Mouse (Mus musculus): ENCODE results near the gene Gucy1b2. TPM values are rescaled to one million over a fixed set of nuclear protein-coding genes. Genes with fewer than 3 reads are reported as not detected.
A peak's percentile ranks its signal among the peaks of the same experiment; 100 is the strongest.

Gucy1b2 gene
- polyA plus RNA-seq, 1 experiment: not detected

DNA sequence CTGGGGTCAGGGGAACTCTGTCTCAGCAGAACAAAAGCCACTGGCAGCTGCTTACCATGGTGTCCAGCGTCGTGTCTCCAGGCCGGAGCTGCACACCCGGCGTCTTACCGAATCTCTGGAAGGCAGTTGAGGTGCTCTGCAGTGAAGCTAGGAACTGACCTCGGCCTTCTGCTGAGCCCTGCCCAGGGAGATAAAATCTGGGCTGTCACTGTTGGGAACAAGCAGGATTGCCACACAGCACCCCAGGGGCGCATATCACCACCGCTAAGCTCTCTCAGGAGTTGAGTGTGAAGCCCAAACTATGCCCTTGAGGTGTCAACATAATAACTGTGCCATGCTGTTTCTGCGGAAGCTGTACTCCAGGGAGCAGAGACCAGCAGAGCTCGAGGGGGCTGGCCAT is 2.8 kb downstream of the Gucy1b2 start:
- Histone ChIP-seq H3K27me3 (ENCODE audit: control insufficient read depth, insufficient read depth, insufficient read length) (peaks cover 10% of the 10 kb centered on the region), H3K79me2 (ENCODE audit: control insufficient read depth, insufficient read depth) (no peaks in the 10 kb centered on the region), H3K36me3 (ENCODE audit: control insufficient read depth, insufficient read depth) (no peaks in the 10 kb centered on the region), H3ac (ENCODE audit: control insufficient read depth, insufficient read length) (no peak overlapping the region), H3K4me3 (no peak overlapping the region), H3K4me2 (ENCODE audit: low read depth) (no peak overlapping the region)
- no peak for TF ChIP-seq MYOG (IDR thresholded peaks at IDR 0.05; ENCODE audit: control insufficient read depth in 1 of 3, insufficient read depth in 1 of 3, insufficient read length in 2 of 3, low read depth in 2 of 3)
- no peak for TF ChIP-seq USF1 (IDR thresholded peaks at IDR 0.05; ENCODE audit: low read depth)
- TF ChIP-seq REST (IDR thresholded peaks at IDR 0.05; ENCODE audit: insufficient read depth, insufficient read length): no peak
- TF ChIP-seq POLR2AphosphoS2 (IDR thresholded peaks at IDR 0.05; ENCODE audit: insufficient read length, low read depth): no peak
- no peak for TF ChIP-seq TCF12 (IDR thresholded peaks at IDR 0.05; ENCODE audit: insufficient read depth, poor library complexity, severe bottlenecking)
- TF ChIP-seq CEBPB (IDR thresholded peaks at IDR 0.05; ENCODE audit: insufficient read depth, poor library complexity, severe bottlenecking): no peak
- no peak for TF ChIP-seq POLR2A (IDR thresholded peaks at IDR 0.05; ENCODE audit: insufficient read length, low read depth)
- no peak for TF ChIP-seq MAX (IDR thresholded peaks at IDR 0.05; ENCODE audit: low read depth)
- no peak for TF ChIP-seq SRF (IDR thresholded peaks at IDR 0.05; ENCODE audit: control insufficient read depth, insufficient read length, low read depth)
- TF ChIP-seq TCF3 (IDR thresholded peaks at IDR 0.05; ENCODE audit: insufficient read length, low read depth): no peak
- no peak for TF ChIP-seq MYOD1 (IDR thresholded peaks at IDR 0.05; ENCODE audit: control insufficient read depth in 1 of 3, insufficient read length in 2 of 3, low read depth in 2 of 3)
- TF ChIP-seq E2F4 (IDR thresholded peaks at IDR 0.05; ENCODE audit: insufficient read depth): no peak

DNA sequence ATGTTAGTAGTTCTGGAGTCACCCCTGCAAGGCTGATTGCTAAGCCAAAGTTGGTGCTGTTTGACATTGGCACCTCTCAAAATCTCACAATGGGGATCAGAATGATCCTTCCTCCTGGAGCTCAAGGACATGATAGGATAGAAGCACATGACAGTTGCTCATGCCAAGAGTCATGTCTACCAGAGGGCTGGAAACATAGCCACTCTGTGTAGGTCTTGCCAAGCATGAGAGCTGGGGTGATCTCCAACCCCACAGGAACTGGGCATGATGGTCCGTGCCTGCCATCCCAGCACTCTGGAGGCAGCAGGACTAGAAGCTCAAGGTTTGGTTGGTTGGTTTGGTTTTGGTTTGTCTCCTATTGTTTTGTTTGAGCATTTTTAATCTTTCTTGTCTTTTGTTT is 5.4 kb downstream of the Gucy1b2 start:
- H3K4me3 ChIP-seq: no peak overlapping the region
- H3K79me2 ChIP-seq (ENCODE audit: control insufficient read depth, insufficient read depth): no peaks in the 10 kb centered on the region
- peaks cover 9% of the 10 kb centered on the region for H3K27me3 ChIP-seq (ENCODE audit: control insufficient read depth, insufficient read depth, insufficient read length)
- no peak overlapping the region for H3ac ChIP-seq (ENCODE audit: control insufficient read depth, insufficient read length)
- H3K36me3 ChIP-seq (ENCODE audit: control insufficient read depth, insufficient read depth): no peaks in the 10 kb centered on the region
- TF ChIP-seq SRF (IDR thresholded peaks at IDR 0.05; ENCODE audit: control insufficient read depth, insufficient read length, low read depth): no peak
- H3K4me2 ChIP-seq (ENCODE audit: low read depth): no peak overlapping the region

DNA sequence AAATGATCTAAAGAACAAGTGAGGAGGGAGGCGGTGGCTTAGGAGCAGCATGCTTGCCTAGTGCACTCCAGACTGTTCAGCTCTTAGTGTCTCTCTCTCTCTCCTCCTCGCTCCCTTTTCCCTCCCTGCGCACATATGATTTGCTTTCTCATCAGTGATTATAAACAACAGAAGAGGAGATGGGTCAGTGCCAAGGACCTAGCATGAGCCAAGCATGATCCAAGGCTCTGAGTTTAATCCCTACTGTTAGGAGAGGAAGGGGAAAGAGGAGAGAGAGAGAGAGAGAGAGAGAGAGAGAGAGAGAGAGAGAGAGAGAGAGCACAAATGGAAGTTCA is 8.9 kb downstream of the Gucy1b2 start:
- no peak overlapping the region for H3K4me2 ChIP-seq (ENCODE audit: low read depth)
- H3K79me2 ChIP-seq (ENCODE audit: control insufficient read depth, insufficient read depth): no peaks in the 10 kb centered on the region
- TF ChIP-seq USF1 (IDR thresholded peaks at IDR 0.05; ENCODE audit: low read depth): no peak
- TF ChIP-seq MYOG (IDR thresholded peaks at IDR 0.05; ENCODE audit: control insufficient read depth in 1 of 3, insufficient read depth in 1 of 3, insufficient read length in 2 of 3, low read depth in 2 of 3): no peak
- TF ChIP-seq CEBPB (IDR thresholded peaks at IDR 0.05; ENCODE audit: insufficient read depth, poor library complexity, severe bottlenecking): no peak
- no peak for TF ChIP-seq SRF (IDR thresholded peaks at IDR 0.05; ENCODE audit: control insufficient read depth, insufficient read length, low read depth)
- no peak for TF ChIP-seq TCF12 (IDR thresholded peaks at IDR 0.05; ENCODE audit: insufficient read depth, poor library complexity, severe bottlenecking)
- H3K36me3 ChIP-seq (ENCODE audit: control insufficient read depth, insufficient read depth): no peaks in the 10 kb centered on the region
- H3ac ChIP-seq (ENCODE audit: control insufficient read depth, insufficient read length): no peak overlapping the region
- H3K4me3 ChIP-seq: no peak overlapping the region
- peaks cover 9% of the 10 kb centered on the region for H3K27me3 ChIP-seq (ENCODE audit: control insufficient read depth, insufficient read depth, insufficient read length)

- Histone ChIP-seq H3K27me3 (ENCODE audit: control insufficient read depth, insufficient read depth, insufficient read length) (peaks cover 9% of the 10 kb centered on the region), H3K36me3 (ENCODE audit: control insufficient read depth, insufficient read depth) (no peaks in the 10 kb centered on the region), H3K4me3 (no peak overlapping the region), H3K4me2 (ENCODE audit: low read depth) (no peak overlapping the region), H3K79me2 (ENCODE audit: control insufficient read depth, insufficient read depth) (no peaks in the 10 kb centered on the region), H3ac (ENCODE audit: control insufficient read depth, insufficient read length) (no peak overlapping the region)
- TF ChIP-seq MYOD1 (IDR thresholded peaks at IDR 0.05; ENCODE audit: control insufficient read depth in 1 of 3, insufficient read length in 2 of 3, low read depth in 2 of 3): no peak
- TF ChIP-seq REST (IDR thresholded peaks at IDR 0.05; ENCODE audit: insufficient read depth, insufficient read length): no peak
- no peak for TF ChIP-seq E2F4 (IDR thresholded peaks at IDR 0.05; ENCODE audit: insufficient read depth)
- no peak for TF ChIP-seq TCF12 (IDR thresholded peaks at IDR 0.05; ENCODE audit: insufficient read depth, poor library complexity, severe bottlenecking)
- no peak for TF ChIP-seq TCF3 (IDR thresholded peaks at IDR 0.05; ENCODE audit: insufficient read length, low read depth)
- no peak for TF ChIP-seq MAX (IDR thresholded peaks at IDR 0.05; ENCODE audit: low read depth)
Measured at GRCm38 (mm10) chr14:62446385-62447213, 9.5 kb downstream of the Gucy1b2 start.

DNA sequence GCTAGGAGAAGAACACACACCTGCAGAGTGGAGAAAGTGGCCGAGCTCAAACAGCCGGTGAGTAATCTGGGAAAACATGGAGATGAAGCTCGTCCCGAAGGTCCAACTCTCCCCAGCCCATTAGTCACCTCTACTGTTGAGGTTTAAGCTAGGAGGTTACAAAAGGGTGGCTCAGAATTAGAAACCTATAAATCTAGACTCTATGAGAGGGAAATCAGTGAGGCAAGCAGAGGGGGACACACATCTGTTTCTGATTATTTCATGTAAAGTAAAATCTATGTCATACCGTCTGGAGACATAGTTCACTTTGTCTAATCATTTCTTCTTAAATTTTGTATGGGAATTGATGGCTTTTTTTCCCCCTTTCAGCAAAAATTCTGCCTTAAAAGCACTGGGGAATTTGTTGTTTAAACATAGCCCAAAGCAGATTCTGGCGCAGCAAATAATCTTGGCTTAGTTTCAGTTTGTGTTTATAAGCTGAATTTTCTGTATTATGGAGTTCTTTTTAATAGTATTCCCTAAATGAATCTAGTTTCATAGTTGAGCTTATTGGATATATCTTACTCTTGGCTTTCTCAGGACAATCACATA is 12.2 kb downstream of the Gucy1b2 start:
- H3K4me3 ChIP-seq: no peak overlapping the region

More for the DNA sequence above, 12.2 kb downstream of the Gucy1b2 start:
- H3K36me3 ChIP-seq (ENCODE audit: control insufficient read depth, insufficient read depth): no peaks in the 10 kb centered on the region
- H3K27me3 ChIP-seq (ENCODE audit: control insufficient read depth, insufficient read depth, insufficient read length): no peaks in the 10 kb centered on the region
- no peaks in the 10 kb centered on the region for H3K79me2 ChIP-seq (ENCODE audit: control insufficient read depth, insufficient read depth)
- peak overlapping the region; percentile 46 for H3K4me2 ChIP-seq (ENCODE audit: low read depth)
- TF ChIP-seq SRF (IDR thresholded peaks at IDR 0.05; ENCODE audit: control insufficient read depth, insufficient read length, low read depth): no peak
- no peak for TF ChIP-seq REST (IDR thresholded peaks at IDR 0.05; ENCODE audit: insufficient read depth, insufficient read length)
- no peak for TF ChIP-seq POLR2AphosphoS2 (IDR thresholded peaks at IDR 0.05; ENCODE audit: insufficient read length, low read depth)
- TF ChIP-seq MAX (IDR thresholded peaks at IDR 0.05; ENCODE audit: low read depth): no peak
- no peak for TF ChIP-seq MYOD1 (IDR thresholded peaks at IDR 0.05; ENCODE audit: control insufficient read depth in 1 of 3, insufficient read length in 2 of 3, low read depth in 2 of 3)
- no peak for TF ChIP-seq TCF3 (IDR thresholded peaks at IDR 0.05; ENCODE audit: insufficient read length, low read depth)
- no peak for TF ChIP-seq TCF12 (IDR thresholded peaks at IDR 0.05; ENCODE audit: insufficient read depth, poor library complexity, severe bottlenecking)
- no peak for TF ChIP-seq USF1 (IDR thresholded peaks at IDR 0.05; ENCODE audit: low read depth)
- TF ChIP-seq CEBPB (IDR thresholded peaks at IDR 0.05; ENCODE audit: insufficient read depth, poor library complexity, severe bottlenecking): no peak
- no peak for TF ChIP-seq MYOG (IDR thresholded peaks at IDR 0.05; ENCODE audit: control insufficient read depth in 1 of 3, insufficient read depth in 1 of 3, insufficient read length in 2 of 3, low read depth in 2 of 3)
- TF ChIP-seq E2F4 (IDR thresholded peaks at IDR 0.05; ENCODE audit: insufficient read depth): no peak
- TF ChIP-seq POLR2A (IDR thresholded peaks at IDR 0.05; ENCODE audit: insufficient read length, low read depth): no peak
- no peak overlapping the region for H3ac ChIP-seq (ENCODE audit: control insufficient read depth, insufficient read length)
